Mouse (Mus musculus) liver, adult 2 months (tissue): ENCODE measurements around the gene Nepn.

Source experiments
- CTCF ChIP-seq: fragments of 200-500 bp; IDR thresholded peaks from 2 replicates; pipeline ENCODE4 v1.5.1; 2011; ENCODE audit warnings: low read depth, low read length, control low read depth
- POLR2A ChIP-seq: fragments of 200-500 bp; IDR thresholded peaks from 2 replicates; pipeline ENCODE4 v1.6.1; 2011; ENCODE audit warnings: low read length, control low read depth; ENCODE audit not compliant: insufficient read depth; ENCODE audit errors: extremely low read depth

- TF ChIP-seq CTCF (peak; percentile 39; the same call in 1 of the 2 replicates), POLR2A (no peak)
Measured at GRCm38 (mm10) chr10:52423097-52423496, 34.3 kb downstream of the Nepn start.
